Mouse (Mus musculus) hindbrain, embryonic 11.5 days (tissue): ENCODE measurements at regions not wholly inside any gene's neighbourhood (a gene's known extent, or its start where the extent isn't known, plus 50 kb on each side); places are given as distances from the start of the nearest gene placed in this dataset.

Experiments
- ATAC-seq: fragments of 200-750 bp; cut with Nextera tagmentation; 2 replicates; pipeline ENCODE4 v1.8.0; 2017; ENCODE audit warnings: mild to moderate bottlenecking, moderate TSS enrichment, moderate library complexity; ENCODE audit not compliant: low FRiP score
- DNase-seq: peaks from one replicate; pipeline ENCODE4 v3.0.0-alpha.2; 2015; ENCODE audit warnings: low spot score
- H3K27ac ChIP-seq: fragments of 300-500 bp; sonication (generic); 2 replicates; pipeline ENCODE4 v1.5.1; 2014; ENCODE audit warnings: mild to moderate bottlenecking, low read depth, low read length
- H3K27me3 ChIP-seq: fragments of 300-500 bp; sonication (generic); 2 replicates; pipeline ENCODE4 v1.6.1; 2014; ENCODE audit warnings: mild to moderate bottlenecking, low read length, moderate library complexity, mixed read lengths; ENCODE audit not compliant: control insufficient read depth, insufficient read depth
- H3K36me3 ChIP-seq: fragments of 300-500 bp; sonication (generic); 2 replicates; pipeline ENCODE4 v1.6.1; 2014; ENCODE audit warnings: mild to moderate bottlenecking, low read length, moderate library complexity, mixed read lengths; ENCODE audit not compliant: control insufficient read depth, insufficient read depth
- H3K4me1 ChIP-seq: fragments of 300-500 bp; sonication (generic); replicated peaks from 2 replicates; pipeline ENCODE4 v1.6.1; 2014; ENCODE audit warnings: low read length, mixed read lengths; ENCODE audit not compliant: control insufficient read depth, insufficient read depth
- H3K4me2 ChIP-seq: fragments of 300-500 bp; sonication (generic); replicated peaks from 2 replicates; pipeline ENCODE4 v1.6.1; 2014; ENCODE audit warnings: mild to moderate bottlenecking, low read depth, low read length
- H3K4me3 ChIP-seq: fragments of 300-500 bp; sonication (generic); 2 replicates; pipeline ENCODE4 v1.5.1; 2014; ENCODE audit warnings: low read depth, low read length
- H3K9ac ChIP-seq: fragments of 300-500 bp; sonication (generic); 2 replicates; pipeline ENCODE4 v1.6.1; 2014; ENCODE audit warnings: low read depth, low read length
- H3K9me3 ChIP-seq: fragments of 300-500 bp; sonication (generic); 2 replicates; pipeline ENCODE4 v1.6.1; 2016; ENCODE audit warnings: low read length; ENCODE audit not compliant: control insufficient read depth
- WGBS: fragments of 180-500 bp; shearing (Covaris S2); extraction: QIAGEN DNeasy Blood & Tissue Kit; methylation state at CpG from one replicate; pipeline ENCODE4 v1.1.7; 2014; 5-methylcytosine and 5-hydroxymethylcytosine counted together

- Histone ChIP-seq H3K4me1 (no peaks in the 10 kb centered on the region), H3K4me3 (no peak overlapping the region), H3K4me2 (no peak overlapping the region), H3K27me3 (no peaks in the 10 kb centered on the region), H3K9me3 (no peaks in the 10 kb centered on the region), H3K27ac (no peak overlapping the region), H3K36me3 (no peaks in the 10 kb centered on the region), H3K9ac (no peak overlapping the region)
- WGBS: 75% methylated on average over 1 of the region's 1 CpGs
- ATAC-seq: no peak
- DNase-seq: no peak
Measured at GRCm38 (mm10) chr9:26383996-26384395, 349.5 kb upstream of the B3gat1 start.

- WGBS: 78% methylated on average over 3 of the region's 3 CpGs
- Histone ChIP-seq H3K36me3 (no peaks in the 10 kb centered on the region), H3K4me1 (no peaks in the 10 kb centered on the region), H3K4me3 (no peak overlapping the region), H3K27ac (no peak overlapping the region), H3K4me2 (no peak overlapping the region), H3K9me3 (no peaks in the 10 kb centered on the region), H3K27me3 (no peaks in the 10 kb centered on the region), H3K9ac (no peak overlapping the region)
- no peak for ATAC-seq
- no peak for DNase-seq
Measured at GRCm38 (mm10) chr9:26398635-26399034, 334.9 kb upstream of the B3gat1 start.

GRCm38 (mm10) chr9:26422897-26423823, 310.4 kb upstream of the B3gat1 start:
- H3K27me3 ChIP-seq: no peaks in the 10 kb centered on the region
- WGBS: 41% methylated on average over 11 of the region's 11 CpGs
- H3K9me3 ChIP-seq: no peaks in the 10 kb centered on the region
- no peak overlapping the region for H3K4me2 ChIP-seq
- ATAC-seq: peak; percentile 53
- no peak overlapping the region for H3K9ac ChIP-seq
- H3K36me3 ChIP-seq: no peaks in the 10 kb centered on the region
- H3K4me1 ChIP-seq: no peaks in the 10 kb centered on the region
- no peak for DNase-seq
- H3K27ac ChIP-seq: peak overlapping the region; percentile 58; the same call in 1 of the 2 replicates
- H3K4me3 ChIP-seq: no peak overlapping the region

DNA sequence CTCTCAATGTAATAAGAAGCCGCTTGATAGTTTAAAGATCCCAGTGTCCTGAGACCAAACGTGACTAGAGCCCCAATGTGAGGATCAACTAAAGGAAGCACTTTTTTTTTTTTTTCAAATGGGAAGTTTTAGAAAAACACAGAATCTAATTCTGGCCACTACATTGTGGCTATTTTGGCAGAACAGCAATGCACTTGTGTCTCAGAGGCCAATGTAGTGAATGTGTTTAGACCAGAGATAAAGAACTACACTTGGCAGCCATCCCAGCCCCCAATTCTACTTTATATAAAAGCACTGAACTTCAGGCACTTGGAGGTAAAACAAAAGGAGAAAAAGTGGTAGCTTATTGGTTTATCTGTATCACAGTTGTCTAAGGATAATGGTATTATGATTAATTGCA, 298.0 kb upstream of the B3gat1 start:
- Histone ChIP-seq H3K9me3 (no peaks in the 10 kb centered on the region), H3K4me2 (no peak overlapping the region), H3K4me1 (no peaks in the 10 kb centered on the region), H3K9ac (no peak overlapping the region), H3K27me3 (no peaks in the 10 kb centered on the region), H3K4me3 (no peak overlapping the region), H3K27ac (no peak overlapping the region), H3K36me3 (no peaks in the 10 kb centered on the region)
- DNase-seq (no peak), ATAC-seq (no peak)
- 83% methylated on average over 2 of the region's 2 CpGs for WGBS

DNA sequence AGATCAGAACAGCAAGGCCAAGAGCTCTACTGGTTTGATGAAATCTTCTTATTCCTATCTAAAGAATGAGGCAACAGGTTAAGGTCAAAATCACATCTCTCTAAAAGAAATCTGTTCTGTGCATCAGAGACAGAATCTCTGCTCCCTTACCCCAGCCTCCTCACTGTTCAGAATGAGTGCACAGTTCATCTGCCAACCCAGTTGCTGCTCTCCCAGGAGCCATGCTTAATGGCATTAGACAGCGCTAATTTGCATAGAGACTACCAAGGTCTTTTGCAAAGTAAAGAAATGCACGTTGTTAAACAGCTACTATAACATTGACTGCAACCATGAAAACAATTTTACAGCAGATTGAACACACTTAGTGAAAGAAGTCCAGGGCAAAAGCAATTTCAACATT, 296.3 kb upstream of the B3gat1 start:
- Histone ChIP-seq H3K4me3 (no peak overlapping the region), H3K4me1 (no peaks in the 10 kb centered on the region), H3K9ac (no peak overlapping the region), H3K4me2 (no peak overlapping the region), H3K27me3 (no peaks in the 10 kb centered on the region), H3K9me3 (no peaks in the 10 kb centered on the region), H3K27ac (no peak overlapping the region), H3K36me3 (no peaks in the 10 kb centered on the region)
- 75% methylated on average over 2 of the region's 2 CpGs for WGBS
- ATAC-seq (no peak), DNase-seq (no peak)

- no peaks in the 10 kb centered on the region for H3K9me3 ChIP-seq
- no peak overlapping the region for H3K4me2 ChIP-seq
- no peak overlapping the region for H3K4me3 ChIP-seq
- DNase-seq (no peak), ATAC-seq (no peak)
- H3K9ac ChIP-seq: no peak overlapping the region
- no peak overlapping the region for H3K27ac ChIP-seq
- H3K4me1 ChIP-seq: no peaks in the 10 kb centered on the region
- no peaks in the 10 kb centered on the region for H3K36me3 ChIP-seq
- 83% methylated on average over 7 of the region's 7 CpGs for WGBS
- H3K27me3 ChIP-seq: no peaks in the 10 kb centered on the region
Measured at GRCm38 (mm10) chr9:26453924-26454323, 279.6 kb upstream of the B3gat1 start.

GRCm38 (mm10) chr9:26461081-26461480, 272.4 kb upstream of the B3gat1 start:
- no peak overlapping the region for H3K4me3 ChIP-seq
- no peaks in the 10 kb centered on the region for H3K36me3 ChIP-seq
- DNase-seq (peak; percentile 2), ATAC-seq (no peak)
- H3K4me2 ChIP-seq: no peak overlapping the region
- H3K4me1 ChIP-seq: no peaks in the 10 kb centered on the region
- no peaks in the 10 kb centered on the region for H3K27me3 ChIP-seq
- no peak overlapping the region for H3K27ac ChIP-seq
- WGBS: 30% methylated on average over 2 of the region's 2 CpGs
- H3K9me3 ChIP-seq: no peaks in the 10 kb centered on the region
- no peak overlapping the region for H3K9ac ChIP-seq

- DNase-seq (no peak), ATAC-seq (no peak)
- Histone ChIP-seq H3K4me1 (no peaks in the 10 kb centered on the region), H3K9ac (no peak overlapping the region), H3K27me3 (no peaks in the 10 kb centered on the region), H3K36me3 (no peaks in the 10 kb centered on the region), H3K4me2 (no peak overlapping the region), H3K9me3 (no peaks in the 10 kb centered on the region), H3K27ac (no peak overlapping the region), H3K4me3 (no peak overlapping the region)
- WGBS: 51% methylated on average over 7 of the region's 7 CpGs
Measured at GRCm38 (mm10) chr9:26470694-26471392, 262.7 kb upstream of the B3gat1 start.

GRCm38 (mm10) chr9:26476341-26476740, 257.2 kb upstream of the B3gat1 start:
- DNase-seq (no peak), ATAC-seq (no peak)
- no peak overlapping the region for H3K27ac ChIP-seq
- H3K4me3 ChIP-seq: no peak overlapping the region
- H3K4me2 ChIP-seq: no peak overlapping the region
- no peaks in the 10 kb centered on the region for H3K27me3 ChIP-seq
- H3K4me1 ChIP-seq: no peaks in the 10 kb centered on the region
- 85% methylated on average over 3 of the region's 3 CpGs for WGBS
- H3K36me3 ChIP-seq: no peaks in the 10 kb centered on the region
- H3K9ac ChIP-seq: no peak overlapping the region
- H3K9me3 ChIP-seq: no peaks in the 10 kb centered on the region
